Mouse (Mus musculus): ENCODE data around the gene Serpine3. TPM values are rescaled to one million over a fixed set of nuclear protein-coding genes. Genes with fewer than 3 reads are reported as not detected.
"Not testable (repeated sequence)": the region's sequence is repeated elsewhere in the genome, so short reads cannot be mapped to it uniquely, and the experiment has no call there.

Gene Serpine3
- not detected in 2 replicates for polyA plus RNA-seq (2016; fragmentation: Nextera tagmentation; extraction: Ambion mirVana)

GRCm38 (mm10) chr14:62663367-62663766 is at the start of gene Serpine3:
Serpine3 (plus strand) TSS chr14:62663667.
- ATAC-seq (ENCODE audit: insufficient number of reproducible peaks, insufficient read depth, low FRiP score, low TSS enrichment) = no peak
- Histone ChIP-seq H3K27me3 (no peaks in the 10 kb centered on the region), H3K4me2 (replicated peaks) (no peak within 1 kb of the TSS), H3K4me3 (no peak within 1 kb of the TSS), H3K4me1 (no peaks in the 10 kb centered on the region), H3K36me3 (no peaks in the 10 kb centered on the region), H3K27ac (no peak within 1 kb of the TSS), H3K9ac (no peak within 1 kb of the TSS), H3K9me3 (no peaks in the 10 kb centered on the region)
- WGBS = 75% methylated on average over 8 of the region's 8 CpGs

- Histone ChIP-seq H3K9ac (no peak overlapping the region), H3K9me3 (no peaks in the 10 kb centered on the region)
These were observed 41.1 kb upstream of the Serpine3 start for GRCm38 (mm10) chr14:62622393-62622792.

GRCm38 (mm10) chr14:62627951-62628350 is 35.5 kb upstream of the Serpine3 start:
- no peak for ATAC-seq (ENCODE audit: insufficient number of reproducible peaks, insufficient read depth, low FRiP score, low TSS enrichment)
- no peaks in the 10 kb centered on the region for H3K27me3 ChIP-seq
- no peak overlapping the region for H3K27ac ChIP-seq
- no peaks in the 10 kb centered on the region for H3K9me3 ChIP-seq
- WGBS = 89% methylated on average over 5 of the region's 5 CpGs
- no peak overlapping the region for H3K4me3 ChIP-seq
- H3K36me3 ChIP-seq = no peaks in the 10 kb centered on the region
- H3K4me1 ChIP-seq = no peaks in the 10 kb centered on the region
- no peak overlapping the region for H3K9ac ChIP-seq
- H3K4me2 ChIP-seq (replicated peaks) = no peak overlapping the region

More at GRCm38 (mm10) chr14:62622393-62622792, 41.1 kb upstream of the Serpine3 start:
- no peak overlapping the region for H3K4me3 ChIP-seq
- no peaks in the 10 kb centered on the region; the same call in 1 of the 2 replicates for H3K4me1 ChIP-seq
- no peaks in the 10 kb centered on the region for H3K27me3 ChIP-seq
- H3K27ac ChIP-seq = no peak overlapping the region
- no peak for ATAC-seq (ENCODE audit: insufficient number of reproducible peaks, insufficient read depth, low FRiP score, low TSS enrichment)
- no peaks in the 10 kb centered on the region for H3K36me3 ChIP-seq
- WGBS = 76% methylated on average over 3 of the region's 3 CpGs
- H3K4me2 ChIP-seq (replicated peaks) = no peak overlapping the region

GRCm38 (mm10) chr14:62637436-62638344 is 25.8 kb upstream of the Serpine3 start:
- H3K27ac ChIP-seq = no peak overlapping the region
- 37% methylated on average over 9 of the region's 9 CpGs for WGBS
- H3K9ac ChIP-seq = no peak overlapping the region
- H3K4me2 ChIP-seq (replicated peaks) = no peak overlapping the region
- no peaks in the 10 kb centered on the region for H3K36me3 ChIP-seq
- H3K9me3 ChIP-seq = no peaks in the 10 kb centered on the region
- ATAC-seq (ENCODE audit: insufficient number of reproducible peaks, insufficient read depth, low FRiP score, low TSS enrichment) = no peak
- no peaks in the 10 kb centered on the region for H3K27me3 ChIP-seq
- no peak overlapping the region for H3K4me3 ChIP-seq
- H3K4me1 ChIP-seq = peaks cover 6% of the 10 kb centered on the region; the same call in 1 of the 2 replicates

GRCm38 (mm10) chr14:62638345-62638702 is 25.1 kb upstream of the Serpine3 start:
- Histone ChIP-seq H3K27me3 (no peaks in the 10 kb centered on the region), H3K9me3 (no peaks in the 10 kb centered on the region), H3K36me3 (no peaks in the 10 kb centered on the region), H3K4me1 (peaks cover 6% of the 10 kb centered on the region; the same call in 1 of the 2 replicates), H3K9ac (no peak overlapping the region), H3K4me2 (replicated peaks) (no peak overlapping the region), H3K27ac (no peak overlapping the region), H3K4me3 (no peak overlapping the region)
- WGBS = 60% methylated on average over 6 of the region's 6 CpGs
- ATAC-seq (ENCODE audit: insufficient number of reproducible peaks, insufficient read depth, low FRiP score, low TSS enrichment) = no peak

- H3K9ac ChIP-seq = no peak overlapping the region
- 71% methylated on average over 6 of the region's 6 CpGs for WGBS
- no peak overlapping the region for H3K27ac ChIP-seq
- no peak overlapping the region for H3K4me2 ChIP-seq (replicated peaks)
- H3K36me3 ChIP-seq = no peaks in the 10 kb centered on the region
- H3K27me3 ChIP-seq = no peaks in the 10 kb centered on the region
- H3K4me1 ChIP-seq = peaks cover 6% of the 10 kb centered on the region; the same call in 1 of the 2 replicates
- no peak for ATAC-seq (ENCODE audit: insufficient number of reproducible peaks, insufficient read depth, low FRiP score, low TSS enrichment)
- no peak overlapping the region for H3K4me3 ChIP-seq
- no peaks in the 10 kb centered on the region for H3K9me3 ChIP-seq
These were observed 24.4 kb upstream of the Serpine3 start for GRCm38 (mm10) chr14:62639111-62639510.

GRCm38 (mm10) chr14:62639551-62639950 is 23.9 kb upstream of the Serpine3 start:
- no peaks in the 10 kb centered on the region for H3K36me3 ChIP-seq
- no peaks in the 10 kb centered on the region for H3K27me3 ChIP-seq
- H3K9ac ChIP-seq = no peak overlapping the region
- peaks cover 6% of the 10 kb centered on the region; the same call in 1 of the 2 replicates for H3K4me1 ChIP-seq
- no peak overlapping the region for H3K4me3 ChIP-seq
- no peaks in the 10 kb centered on the region for H3K9me3 ChIP-seq
- ATAC-seq (ENCODE audit: insufficient number of reproducible peaks, insufficient read depth, low FRiP score, low TSS enrichment) = no peak
- H3K4me2 ChIP-seq (replicated peaks) = no peak overlapping the region
- WGBS = 87% methylated on average over 5 of the region's 5 CpGs
- H3K27ac ChIP-seq = no peak overlapping the region

GRCm38 (mm10) chr14:62640396-62640795 is 23.1 kb upstream of the Serpine3 start:
- H3K27me3 ChIP-seq = no peaks in the 10 kb centered on the region
- peaks cover 6% of the 10 kb centered on the region; the same call in 1 of the 2 replicates for H3K4me1 ChIP-seq
- no peak overlapping the region for H3K4me2 ChIP-seq (replicated peaks)
- H3K9ac ChIP-seq = no peak overlapping the region
- no peak for ATAC-seq (ENCODE audit: insufficient number of reproducible peaks, insufficient read depth, low FRiP score, low TSS enrichment)
- no peaks in the 10 kb centered on the region for H3K9me3 ChIP-seq
- no peak overlapping the region for H3K4me3 ChIP-seq
- H3K27ac ChIP-seq = no peak overlapping the region
- WGBS = 72% methylated on average over 4 of the region's 4 CpGs
- no peaks in the 10 kb centered on the region for H3K36me3 ChIP-seq

- H3K9me3 ChIP-seq; H3K27me3 ChIP-seq; H3K36me3 ChIP-seq; ATAC-seq (ENCODE audit: insufficient number of reproducible peaks, insufficient read depth, low FRiP score, low TSS enrichment); H3K4me3 ChIP-seq; H3K4me1 ChIP-seq; H3K27ac ChIP-seq; H3K4me2 ChIP-seq (replicated peaks); H3K9ac ChIP-seq: not testable (repeated sequence)
- 81% methylated on average over 6 of the region's 7 CpGs for WGBS
These were observed 21.1 kb upstream of the Serpine3 start for GRCm38 (mm10) chr14:62642368-62642767.

GRCm38 (mm10) chr14:62648405-62648804 is 15.1 kb upstream of the Serpine3 start:
- Histone ChIP-seq H3K9me3 (no peaks in the 10 kb centered on the region), H3K36me3 (no peaks in the 10 kb centered on the region)
- no peak for ATAC-seq (ENCODE audit: insufficient number of reproducible peaks, insufficient read depth, low FRiP score, low TSS enrichment)

GRCm38 (mm10) chr14:62650376-62650775 is 13.1 kb upstream of the Serpine3 start:
- 59% methylated on average over 3 of the region's 3 CpGs for WGBS

More at GRCm38 (mm10) chr14:62648405-62648804, 15.1 kb upstream of the Serpine3 start:
- Histone ChIP-seq H3K27me3 (no peaks in the 10 kb centered on the region), H3K9ac (no peak overlapping the region), H3K27ac (no peak overlapping the region), H3K4me1 (no peaks in the 10 kb centered on the region), H3K4me2 (replicated peaks) (no peak overlapping the region), H3K4me3 (no peak overlapping the region)
- 87% methylated on average over 6 of the region's 6 CpGs for WGBS

GRCm38 (mm10) chr14:62651771-62652170 is 11.7 kb upstream of the Serpine3 start:
- H3K4me1 ChIP-seq = no peaks in the 10 kb centered on the region
- H3K9me3 ChIP-seq = no peaks in the 10 kb centered on the region
- WGBS = 91% methylated on average over 3 of the region's 3 CpGs
- no peak for ATAC-seq (ENCODE audit: insufficient number of reproducible peaks, insufficient read depth, low FRiP score, low TSS enrichment)
- no peaks in the 10 kb centered on the region for H3K27me3 ChIP-seq
- no peak overlapping the region for H3K4me2 ChIP-seq (replicated peaks)
- H3K4me3 ChIP-seq = no peak overlapping the region
- no peak overlapping the region for H3K9ac ChIP-seq
- no peak overlapping the region for H3K27ac ChIP-seq
- H3K36me3 ChIP-seq = no peaks in the 10 kb centered on the region

More at GRCm38 (mm10) chr14:62650376-62650775, 13.1 kb upstream of the Serpine3 start:
- ATAC-seq (ENCODE audit: insufficient number of reproducible peaks, insufficient read depth, low FRiP score, low TSS enrichment) = no peak
- no peaks in the 10 kb centered on the region for H3K36me3 ChIP-seq
- H3K4me1 ChIP-seq = no peaks in the 10 kb centered on the region
- H3K4me3 ChIP-seq = no peak overlapping the region
- H3K9me3 ChIP-seq = no peaks in the 10 kb centered on the region
- no peak overlapping the region for H3K27ac ChIP-seq
- no peak overlapping the region for H3K9ac ChIP-seq
- H3K4me2 ChIP-seq (replicated peaks) = no peak overlapping the region
- no peaks in the 10 kb centered on the region for H3K27me3 ChIP-seq

All from embryonic facial prominence, embryonic 12.5 days (tissue).